Mouse (Mus musculus): ENCODE measurements around the gene Scg5.

The Scg5 gene

DNA sequence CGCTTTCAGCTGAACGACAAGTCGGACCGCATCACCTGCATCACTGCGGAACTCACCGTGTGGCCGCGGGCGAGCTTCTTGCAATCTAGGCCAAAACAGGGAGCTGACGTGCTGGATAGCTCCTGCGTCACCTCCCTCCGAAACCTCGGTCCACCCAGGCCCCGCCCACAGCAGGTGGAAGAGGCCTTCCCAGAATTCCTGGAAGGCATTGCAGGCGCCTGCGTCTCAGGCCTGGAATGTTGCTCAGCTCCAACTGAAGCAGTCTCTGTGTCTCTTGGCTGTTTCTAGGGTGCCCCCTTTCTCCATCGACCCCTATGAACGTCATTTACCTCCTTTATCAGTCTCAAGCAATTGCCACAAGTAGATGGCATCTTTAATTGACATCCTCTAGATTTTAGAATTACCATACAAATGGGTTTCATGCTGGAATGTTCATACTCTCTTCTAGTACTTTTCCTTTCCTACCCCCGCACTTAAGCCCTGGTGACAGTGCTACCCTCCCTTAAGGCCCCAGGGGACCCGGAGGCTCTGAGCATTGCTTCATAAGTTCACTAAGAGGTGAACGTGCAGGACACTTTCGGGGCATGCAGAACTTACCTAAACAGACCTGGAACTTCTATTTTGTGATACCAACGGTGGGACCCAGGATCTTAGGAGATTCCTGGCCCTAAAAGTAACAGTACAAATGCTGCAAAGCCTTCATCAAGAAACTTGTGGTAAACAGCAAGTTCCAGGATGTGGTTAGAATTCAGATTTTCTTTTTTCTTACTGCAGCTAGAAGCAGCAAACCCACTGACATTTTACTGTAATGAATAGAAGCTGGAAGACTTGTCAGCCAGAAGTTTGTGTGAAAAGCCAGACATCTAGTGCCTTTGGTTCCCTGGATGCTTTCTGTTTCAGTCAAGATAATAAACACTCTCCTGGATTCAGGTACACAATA, at the start of gene Scg5:
Gene Scg5, minus strand, starts transcription at position 179 of the 940 bp plus-strand sequence.
- DNase-seq (ENCODE audit: low spot score): peak; percentile 89

DNA sequence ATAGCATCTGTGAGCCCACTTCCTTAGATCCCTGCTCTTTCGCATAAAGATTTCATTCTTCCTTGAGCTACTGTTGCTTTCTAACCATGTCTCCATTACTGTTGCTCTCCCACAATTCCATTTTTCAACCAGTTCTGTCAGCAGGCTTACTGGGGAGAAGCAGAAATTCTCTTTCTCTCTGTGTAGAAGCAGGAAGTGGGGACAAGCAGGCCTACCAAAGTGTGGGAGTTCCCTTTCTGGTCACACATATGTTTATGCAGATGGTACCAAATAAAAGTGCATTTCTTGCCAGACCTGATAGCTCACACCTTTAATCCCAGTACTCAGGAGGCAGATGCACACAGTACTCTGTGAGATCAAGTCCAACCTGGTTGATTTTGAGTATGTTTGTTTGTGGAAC, 41.2 kb upstream of the Scg5 start:
- no peak for DNase-seq (ENCODE audit: low spot score)

DNA sequence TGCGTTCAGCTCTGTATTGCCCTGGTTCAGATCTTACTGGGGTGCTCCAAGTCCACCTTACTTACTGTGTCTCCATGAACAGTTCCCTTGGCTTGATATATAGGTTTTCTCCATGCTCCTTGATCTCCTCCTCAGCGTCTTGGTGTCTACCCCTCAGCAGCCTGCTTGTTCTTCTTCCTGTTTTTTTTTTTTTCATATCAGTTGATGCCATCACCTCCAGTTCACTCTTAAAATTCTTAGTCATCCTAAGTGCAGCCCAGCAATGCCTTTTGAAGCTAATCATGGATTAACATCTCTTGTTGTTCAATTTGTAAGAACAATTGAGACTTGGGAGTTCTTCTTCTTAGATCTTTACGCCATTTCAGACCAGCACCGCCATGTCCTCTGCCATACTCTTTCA, 39.5 kb upstream of the Scg5 start:
- DNase-seq (ENCODE audit: low spot score): no peak

DNA sequence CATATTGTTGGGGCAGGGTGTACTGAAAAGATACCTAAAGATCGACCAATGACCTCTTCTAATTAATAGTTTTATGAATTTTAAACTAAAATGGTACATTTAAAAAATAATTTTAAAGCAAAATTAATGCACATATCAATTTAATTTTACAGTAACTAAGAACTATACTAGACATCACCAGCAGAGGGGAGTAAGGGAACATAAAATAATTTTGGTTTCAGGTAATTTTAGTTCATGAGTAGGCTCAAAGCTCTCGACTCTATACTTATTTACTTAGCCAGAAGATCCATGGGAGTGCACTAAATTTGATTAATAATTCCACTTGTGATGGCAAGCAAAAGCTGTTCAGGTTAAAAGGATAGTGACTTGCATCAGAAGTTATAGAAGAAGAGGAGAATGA, 37.2 kb upstream of the Scg5 start:
- peak; percentile 34 for DNase-seq (ENCODE audit: low spot score)

DNA sequence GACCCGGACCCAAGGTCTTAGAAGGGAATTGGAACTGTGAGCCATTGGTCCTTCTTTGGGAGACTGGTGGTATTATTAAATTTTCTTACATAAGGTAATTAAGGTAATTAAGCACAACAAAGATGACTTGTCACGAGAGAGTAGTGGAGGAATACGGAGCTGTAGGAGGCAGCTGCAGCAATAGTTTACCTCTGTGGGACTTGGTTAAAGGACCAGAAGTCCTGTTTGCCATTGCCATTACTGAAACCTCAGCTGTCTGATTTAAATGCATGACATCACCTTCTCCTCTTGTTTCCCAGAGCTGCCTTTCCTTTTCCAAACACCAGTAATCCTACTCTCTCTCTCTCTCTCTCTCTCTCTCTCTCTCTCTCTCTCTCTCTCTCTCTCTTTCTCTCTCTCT, 20.2 kb upstream of the Scg5 start:
- no peak for DNase-seq (ENCODE audit: low spot score)

DNA sequence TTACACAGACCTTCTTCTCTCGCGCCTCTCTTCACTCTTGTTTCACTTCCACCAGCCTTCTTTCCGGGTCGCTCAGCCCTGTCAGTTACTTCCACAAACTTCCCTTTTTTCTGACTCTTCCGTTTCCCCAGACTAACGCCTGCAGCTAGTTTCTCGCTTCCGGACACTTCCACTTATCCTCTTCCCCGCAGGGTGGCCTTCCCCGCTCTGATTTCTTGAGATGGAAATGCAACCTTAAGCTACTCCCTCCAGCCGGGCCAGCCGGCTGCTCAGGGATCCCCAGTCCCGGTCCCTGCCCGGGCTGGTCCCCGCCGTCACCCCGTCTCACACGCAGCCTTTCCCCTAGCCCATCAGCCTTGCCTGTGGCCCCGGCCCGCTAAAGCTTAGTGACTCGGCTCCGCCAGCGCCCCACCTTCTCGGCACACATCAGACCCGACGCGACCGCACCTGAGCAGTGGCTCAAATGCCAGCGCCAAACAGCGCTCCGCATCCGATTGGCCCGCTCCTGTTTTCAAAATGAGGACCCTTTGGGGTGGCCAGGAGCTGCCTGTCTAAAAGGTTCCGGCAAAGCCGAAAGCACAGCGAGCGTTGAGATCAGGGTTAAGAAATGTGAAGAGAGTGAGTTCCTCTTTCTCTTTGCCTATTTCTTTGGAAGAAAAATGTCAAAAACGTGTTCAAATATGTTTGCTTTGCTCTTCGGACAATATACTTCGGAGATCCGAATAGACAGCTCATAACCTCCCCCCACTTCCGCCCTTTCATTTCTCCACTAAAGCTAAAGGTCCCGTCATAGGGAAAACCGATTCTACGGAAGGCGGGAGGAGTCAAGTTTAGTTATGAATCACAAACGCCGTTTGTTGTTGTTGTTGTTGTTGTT, 19.6 kb upstream of the Scg5 start, which contains the start of gene Arhgap11a:
Gene Arhgap11a, minus strand, starts transcription at position 417 of the 877 bp plus-strand sequence.
- peak; percentile 98 for DNase-seq (ENCODE audit: low spot score)

DNA sequence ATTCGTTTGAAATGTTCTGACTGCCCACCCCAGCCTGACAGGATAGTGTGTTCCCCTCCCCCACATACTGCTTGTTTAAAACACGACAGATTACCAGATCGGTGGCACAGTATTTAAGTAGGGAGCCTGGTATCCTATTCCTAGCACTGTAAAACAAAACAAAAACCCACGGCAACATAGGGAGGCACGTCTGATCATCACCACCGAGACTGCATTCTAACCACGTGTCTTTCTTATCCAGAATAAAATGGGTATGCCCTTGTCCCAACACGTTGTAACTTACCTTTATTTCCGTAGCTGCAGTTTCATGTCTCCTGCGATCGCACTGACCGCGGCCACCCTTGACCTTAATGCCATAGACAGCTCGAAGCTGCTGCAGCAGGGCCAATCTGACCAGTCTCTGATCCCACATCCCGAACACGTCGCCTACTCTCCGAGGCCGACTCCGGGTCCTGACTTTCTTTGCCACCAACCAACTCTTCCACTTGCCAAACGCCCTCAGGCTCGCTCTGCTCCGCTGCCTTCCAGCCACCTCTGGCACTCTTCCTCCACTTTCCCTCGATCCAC, 18.8 kb upstream of the Scg5 start:
- peak; percentile 18 for DNase-seq (ENCODE audit: low spot score)

DNA sequence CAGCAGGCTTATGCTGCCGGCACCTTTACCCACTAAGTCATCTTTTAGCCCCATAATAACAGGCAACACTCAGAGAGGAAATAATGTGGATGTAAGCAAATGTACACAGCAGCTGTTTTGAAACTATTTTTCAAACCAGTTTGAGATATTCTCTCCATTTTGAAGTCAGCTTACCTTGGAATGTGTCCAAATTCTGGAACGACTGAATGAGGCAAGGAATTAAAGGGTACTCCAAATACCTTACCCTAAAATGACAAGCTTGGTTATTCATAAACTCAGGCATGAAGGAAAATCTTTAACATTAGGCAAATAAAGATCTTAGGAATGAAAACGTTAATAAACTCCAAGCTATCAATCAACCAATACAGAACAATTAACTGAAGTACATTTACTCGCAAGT, 16.2 kb upstream of the Scg5 start:
- no peak for DNase-seq (ENCODE audit: low spot score)

DNA sequence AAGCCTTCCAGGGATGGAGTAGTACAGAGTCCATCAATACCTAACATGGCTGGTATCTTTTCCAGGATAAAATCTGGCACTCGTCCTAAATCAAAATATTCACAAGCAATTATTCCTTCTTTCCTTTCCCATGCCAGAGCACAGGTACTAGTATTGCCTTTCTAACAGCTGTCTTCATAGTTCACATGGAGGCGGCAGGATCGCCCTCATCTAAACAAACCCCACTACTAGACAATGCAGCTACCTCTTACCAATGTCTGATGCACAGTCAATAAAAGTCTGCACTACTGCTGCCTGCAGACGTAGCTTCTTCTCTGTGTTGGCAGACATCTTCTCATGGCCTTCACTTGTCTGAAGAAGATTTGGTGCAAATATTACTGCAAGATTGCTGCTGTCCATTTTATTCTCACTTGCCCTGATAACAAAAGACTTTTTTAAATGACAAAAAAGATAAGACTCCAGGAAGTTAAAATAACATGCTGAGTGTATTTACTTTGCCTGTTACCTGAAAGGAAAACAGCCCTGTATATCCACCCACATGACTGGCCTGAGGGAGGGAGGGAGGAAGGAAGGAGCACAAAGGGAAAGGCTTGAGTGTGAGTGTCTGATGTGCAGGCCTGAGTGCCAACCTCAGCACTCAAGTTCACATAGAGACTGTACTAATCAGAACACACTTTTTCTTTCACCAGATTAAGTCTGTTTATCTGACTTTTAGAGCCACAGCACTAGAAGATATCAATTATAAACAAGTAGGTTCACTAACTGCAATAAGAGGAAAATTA, 12.9 kb upstream of the Scg5 start:
- no peak for DNase-seq (ENCODE audit: low spot score)

DNA sequence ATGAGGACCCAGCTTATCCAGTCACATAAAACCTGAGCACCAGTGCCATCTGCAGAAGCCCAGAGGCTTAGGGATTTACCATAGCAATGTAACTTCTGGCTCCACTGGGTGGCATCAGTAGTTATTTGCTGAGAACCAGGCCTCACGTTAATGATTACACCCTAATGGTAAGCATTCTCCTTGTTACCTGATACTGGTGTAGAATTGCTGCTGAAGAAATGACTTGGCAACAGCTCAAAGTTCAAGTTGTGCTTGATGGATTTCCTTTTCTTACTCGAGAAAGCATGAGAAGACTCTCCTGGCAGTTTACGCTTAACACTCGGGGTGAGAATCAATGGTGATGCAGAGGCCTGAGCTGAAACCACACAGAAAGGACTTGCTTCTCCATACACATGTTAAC, 10.6 kb upstream of the Scg5 start:
- DNase-seq (ENCODE audit: low spot score): no peak

DNA sequence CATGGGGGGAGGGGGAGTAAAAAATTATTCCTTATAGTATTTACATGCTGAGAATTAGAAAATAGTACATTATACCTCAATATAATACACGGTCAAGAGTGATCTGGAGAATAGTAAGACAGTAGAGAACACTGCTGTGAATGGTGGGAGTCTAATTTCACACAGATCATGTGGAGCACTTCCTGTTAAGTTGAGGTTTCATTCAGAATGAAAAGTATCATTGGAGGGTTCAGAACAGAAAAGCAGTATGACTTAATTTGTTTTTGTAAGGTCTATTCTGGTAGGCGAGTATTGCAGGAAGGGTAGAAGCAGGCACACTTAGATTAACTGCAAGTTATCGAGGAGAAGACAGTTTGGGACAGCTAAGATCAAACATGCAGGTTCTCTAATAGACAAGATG, 6.3 kb upstream of the Scg5 start:
- DNase-seq (ENCODE audit: low spot score): no peak

DNA sequence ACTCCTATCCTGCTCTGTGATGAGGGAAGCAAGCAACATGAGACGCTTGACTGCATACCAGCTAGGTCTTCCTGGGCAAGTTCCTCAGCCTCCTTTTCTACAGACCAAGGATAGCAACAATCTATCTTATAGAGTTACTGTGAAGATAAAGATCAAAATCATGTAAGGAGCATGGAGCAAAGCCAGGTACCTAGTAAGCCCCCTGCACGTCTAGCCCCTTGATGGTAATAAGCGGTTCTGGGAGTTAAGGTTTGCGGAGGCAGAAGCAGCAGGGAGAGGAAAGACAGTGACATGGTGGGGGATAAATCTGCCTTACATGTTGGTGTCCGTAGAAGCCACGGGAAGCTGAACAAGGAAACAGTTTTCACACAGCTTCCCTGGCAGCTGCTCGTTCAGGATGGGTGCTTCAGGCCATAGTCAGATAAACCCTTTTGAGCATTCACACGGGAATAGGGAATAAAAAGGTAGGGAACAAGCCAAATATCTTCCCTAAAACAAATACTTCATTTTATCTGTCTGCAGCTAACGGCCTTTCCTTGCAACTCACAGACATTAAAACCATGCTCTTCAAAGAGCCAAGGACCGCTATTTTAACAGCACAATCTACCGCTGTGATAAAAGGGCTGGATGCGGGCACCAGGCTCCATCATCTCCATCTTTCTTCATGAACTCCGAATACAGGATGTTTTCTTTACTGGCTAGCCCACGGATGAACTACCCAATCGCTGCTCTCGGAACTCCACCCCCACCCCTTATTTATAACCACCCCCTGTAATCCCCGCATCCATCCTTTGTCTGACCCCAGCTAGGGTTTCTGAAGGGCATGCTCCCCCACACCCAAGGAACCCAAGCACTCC, 607 bp downstream of the Scg5 start:
- DNase-seq (ENCODE audit: low spot score): no peak

DNA sequence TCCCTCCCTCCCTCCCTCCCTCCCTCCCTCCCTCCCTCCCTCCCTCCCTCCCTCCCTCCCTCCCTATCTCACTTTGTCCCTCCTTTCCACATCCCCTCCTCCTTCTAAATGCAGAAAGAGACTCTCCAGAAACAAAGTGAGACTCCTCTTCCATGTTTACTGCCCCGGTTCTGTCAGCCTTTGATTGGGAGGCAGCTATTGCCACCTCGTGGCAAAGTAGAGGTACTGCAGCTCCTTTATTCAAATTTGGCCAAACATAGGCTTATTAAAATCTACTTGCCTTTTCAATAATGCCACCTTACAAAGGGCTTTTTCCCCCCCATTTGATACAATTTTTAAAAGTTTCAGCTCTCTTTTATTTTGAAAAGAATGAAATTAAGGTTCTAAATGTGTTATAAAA, 5.0 kb downstream of the Scg5 start:
- peak; percentile 84 for DNase-seq (ENCODE audit: low spot score)

DNA sequence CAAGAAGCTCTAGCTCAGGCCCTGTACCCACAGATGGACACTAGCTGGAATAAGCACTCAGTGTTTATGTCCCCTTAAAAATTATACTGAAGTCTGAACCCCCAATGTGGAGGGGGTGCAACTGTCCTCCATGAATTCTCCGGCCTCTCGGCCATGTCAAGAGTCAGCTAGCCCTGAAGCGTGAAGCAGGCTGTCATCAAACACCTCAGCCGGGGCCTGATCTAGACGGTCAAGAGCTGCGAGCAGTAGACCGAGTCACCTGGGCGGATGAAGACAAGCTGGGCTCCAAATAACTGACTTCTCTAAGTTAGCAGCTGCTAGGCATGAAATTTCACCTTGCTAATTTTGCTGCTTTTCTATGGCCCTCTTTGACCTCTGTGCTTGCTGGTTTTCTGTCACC, 6.6 kb downstream of the Scg5 start:
- DNase-seq (ENCODE audit: low spot score): no peak

DNA sequence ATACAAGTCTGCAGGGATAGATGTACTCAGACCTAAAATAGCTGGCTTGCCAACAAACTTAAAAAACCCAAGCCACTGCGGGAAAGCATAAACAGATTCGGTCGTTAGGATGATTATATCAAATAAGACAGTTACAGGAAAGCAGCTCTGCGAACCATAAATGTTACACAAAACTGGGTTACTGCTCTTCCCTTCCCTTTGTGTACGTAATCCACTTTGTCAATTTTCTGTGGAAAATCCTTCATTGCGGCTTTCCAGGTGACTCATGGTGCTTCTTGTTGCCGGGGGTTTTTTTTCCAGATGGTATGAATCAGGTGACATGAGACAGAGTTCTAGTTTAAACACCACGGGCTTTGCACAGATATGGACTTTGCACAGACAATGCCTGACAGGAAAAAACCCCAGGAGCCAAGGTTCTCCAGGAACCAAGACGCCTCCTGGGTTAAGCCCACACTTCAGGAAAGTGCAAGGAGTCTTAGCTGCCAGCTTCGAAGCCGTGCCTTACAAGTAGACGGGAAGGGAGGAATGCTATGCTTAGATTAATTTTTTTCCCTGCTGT, 7.7 kb downstream of the Scg5 start:
- DNase-seq (ENCODE audit: low spot score): no peak

DNA sequence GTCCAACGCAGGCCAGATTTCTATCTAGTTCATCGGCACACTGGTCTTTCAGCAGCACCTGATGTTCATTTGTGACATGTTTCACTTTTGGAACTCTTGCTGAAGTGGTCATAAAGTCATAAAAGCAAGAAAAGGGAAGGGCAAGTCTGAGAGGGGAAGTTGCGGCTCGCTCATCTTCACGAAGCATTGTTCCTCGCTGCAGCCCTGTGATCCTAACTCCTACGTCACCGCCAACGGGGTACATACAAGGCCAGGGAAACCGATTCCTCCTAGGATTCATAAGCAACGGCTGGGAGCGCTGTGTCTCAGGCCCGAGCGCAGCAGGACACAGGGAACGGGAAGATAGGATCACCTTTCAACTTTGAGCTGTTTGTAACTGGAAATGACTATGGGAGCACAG, 8.8 kb downstream of the Scg5 start:
- DNase-seq (ENCODE audit: low spot score): no peak

DNA sequence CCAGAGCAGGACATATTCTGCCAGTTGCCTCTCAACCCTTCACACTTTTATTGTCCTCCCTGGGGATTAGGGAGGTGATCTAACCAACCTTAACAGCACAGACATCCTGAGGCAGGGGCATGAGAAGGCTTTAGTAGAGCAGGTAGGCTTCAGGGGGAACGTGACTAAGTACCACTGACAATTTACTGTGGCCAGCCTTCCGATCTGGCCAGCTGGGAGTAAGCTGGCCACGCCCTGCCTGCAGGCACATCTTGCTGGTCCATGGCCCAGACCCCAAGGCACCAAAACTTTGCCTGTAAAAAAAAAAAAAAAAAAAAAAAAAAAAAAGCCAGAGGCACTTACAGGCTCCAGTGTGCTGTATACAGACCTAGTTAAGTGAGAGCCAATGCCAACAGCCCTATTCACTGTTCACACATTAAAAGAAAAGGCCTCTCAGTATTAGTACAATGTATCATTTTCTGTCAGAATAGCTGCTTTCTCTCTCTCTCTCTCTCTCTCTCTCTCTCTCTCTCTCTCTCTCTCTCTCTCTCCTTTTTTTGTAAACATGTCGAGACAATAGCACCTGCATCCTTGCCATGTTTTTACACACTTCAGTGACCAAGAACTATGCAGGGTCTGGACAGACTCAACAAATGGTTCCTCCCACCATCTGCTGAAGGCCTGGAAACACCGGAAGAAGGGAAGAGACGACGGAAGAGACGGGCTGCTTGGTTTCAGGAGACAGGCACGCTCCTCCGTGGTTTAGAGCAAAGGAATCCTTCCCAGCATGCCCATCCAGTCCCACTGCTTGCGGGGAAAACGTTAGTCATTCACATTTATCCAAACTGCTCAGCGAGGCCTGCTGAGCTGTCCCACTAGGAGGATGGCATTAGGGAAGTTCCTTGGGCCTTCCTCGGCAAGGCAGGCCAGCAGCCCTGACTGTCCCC, 11.0 kb downstream of the Scg5 start:
- no peak for DNase-seq (ENCODE audit: low spot score)

DNA sequence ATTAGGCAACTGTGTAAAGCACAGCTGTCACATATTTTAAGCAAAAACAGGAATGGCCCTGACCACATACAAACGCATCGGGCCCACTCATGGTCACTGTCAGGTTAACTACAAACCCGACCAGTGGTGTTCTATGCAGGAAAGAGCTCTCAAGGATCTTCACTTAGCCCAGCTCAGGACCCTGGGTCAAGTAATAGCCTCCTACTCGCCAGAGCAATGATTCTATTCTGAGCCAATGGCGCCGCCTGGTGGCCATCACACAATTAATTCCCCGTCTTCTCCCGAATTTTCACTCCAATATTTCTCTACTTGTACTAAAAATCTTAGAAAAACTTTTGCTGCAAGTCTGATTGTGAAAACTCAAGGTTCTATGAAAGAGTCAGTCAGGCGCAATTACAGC, 21.3 kb downstream of the Scg5 start:
- peak; percentile 82 for DNase-seq (ENCODE audit: low spot score)

DNA sequence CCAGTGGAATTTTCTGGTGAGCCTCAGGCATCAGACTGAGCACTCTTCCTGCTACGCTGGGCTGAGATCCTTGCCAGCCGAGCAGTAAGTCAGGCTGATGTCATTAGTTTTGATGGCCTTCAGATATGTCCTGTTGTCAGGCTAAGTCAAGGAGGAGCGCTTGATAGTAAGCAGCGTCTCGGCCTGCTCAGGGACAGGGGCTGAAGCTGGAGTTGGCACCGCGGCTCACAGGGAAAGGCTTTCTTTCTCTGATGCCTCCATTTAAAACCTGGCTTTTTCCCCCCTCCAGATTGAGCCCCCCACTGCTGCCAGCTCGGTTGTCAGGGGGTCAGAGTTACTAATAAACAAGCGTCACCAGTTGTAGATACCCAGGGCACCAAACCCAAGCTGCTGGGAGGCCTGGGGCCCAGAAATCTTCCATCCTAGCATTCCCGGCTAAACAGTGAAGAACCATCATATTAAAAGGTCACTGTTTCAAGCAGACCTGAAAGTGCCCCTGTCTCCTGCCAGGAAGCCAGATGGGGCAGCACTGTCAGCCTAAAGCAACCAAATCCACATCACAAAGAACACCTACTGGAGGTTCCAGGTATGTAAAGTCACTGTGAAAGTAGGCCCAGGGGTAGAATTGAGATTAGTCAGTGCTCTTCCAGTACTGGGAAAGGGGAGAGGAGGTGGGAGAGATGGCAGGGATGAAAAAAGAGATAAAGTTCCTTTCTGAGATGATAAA, 21.9 kb downstream of the Scg5 start:
- DNase-seq (ENCODE audit: low spot score): no peak

All from embryo, embryonic 10.5 days (tissue).